8 mouse cellular contexts compared by ENCODE assay signal in the genomic region with DNA sequence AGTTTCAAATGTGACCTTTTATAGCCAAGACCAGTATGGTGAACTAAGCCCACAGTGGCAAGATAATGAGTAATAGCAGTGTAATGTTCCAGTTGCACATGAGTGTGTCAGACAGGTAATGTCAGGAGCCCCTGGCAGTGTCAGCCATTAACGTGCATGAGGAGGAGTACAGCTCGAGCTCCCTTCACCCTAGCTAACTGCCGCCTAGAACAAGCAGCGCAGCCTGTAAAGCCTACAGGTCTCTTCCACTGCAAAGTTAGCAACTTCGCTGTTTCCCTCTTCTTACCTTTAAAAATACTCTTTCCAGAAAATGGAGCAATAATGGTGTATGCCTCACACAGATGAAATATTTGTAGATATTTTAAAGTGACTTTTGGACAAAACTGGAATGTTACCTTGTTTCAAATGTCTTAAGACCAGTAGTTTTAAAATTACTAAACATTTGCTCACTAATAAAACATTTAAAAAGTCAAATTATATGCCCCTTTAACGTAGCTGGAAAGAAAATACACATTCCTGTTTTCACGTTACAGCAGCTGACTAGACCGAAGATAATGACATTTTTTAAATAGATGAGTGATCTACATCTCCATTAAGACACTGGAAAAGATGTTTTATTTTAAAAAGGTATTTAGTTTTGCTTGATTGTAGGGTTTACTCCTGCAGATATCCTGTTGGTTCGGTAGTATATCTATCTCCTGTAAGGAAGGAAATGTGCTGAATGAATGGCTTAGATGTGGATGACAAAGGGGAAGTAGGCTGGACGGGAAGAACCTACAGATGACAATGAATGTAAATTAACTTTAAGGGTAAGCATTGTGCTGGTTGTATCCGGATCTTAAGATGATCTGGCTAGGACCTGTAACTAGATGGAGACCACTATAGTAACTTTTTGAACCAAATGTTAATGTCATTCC. TPM values are rescaled to one million over a fixed set of nuclear protein-coding genes. Genes with fewer than 3 reads are reported as not detected.
DNase-seq lines count a peak whose midpoint lies in the region; ATAC-seq and TF ChIP-seq lines count a peak whose summit lies in the region.

No protein-coding gene starts in this region.

- peak overlapping the region; percentile 100; the same call in 1 of the 2 replicates for H3K27ac ChIP-seq in heart, adult 2 months
- H3K27ac ChIP-seq in heart, embryonic 16.5 days (ENCODE audit: low read length): peak overlapping the region; percentile 35
- peak overlapping the region; percentile 99 for H3K27ac ChIP-seq in liver, embryonic 16.5 days (ENCODE audit: low read length)

- H3K9ac ChIP-seq in heart, adult 2 months (ENCODE audit: low read depth, low read length): peak overlapping the region; percentile 50
- peak overlapping the region; percentile 98 for H3K9ac ChIP-seq in heart, embryonic 16.5 days (ENCODE audit: low read length)
- H3K9ac ChIP-seq in liver, embryonic 16.5 days (ENCODE audit: low read depth, low read length): peak overlapping the region; percentile 100

- DNase-seq in heart, adult 2 months: no peak
- DNase-seq in heart, adult 9 months (ENCODE audit: low spot score in 2 of 2): no peak
- peak; percentile 71 for DNase-seq in MEL-GATA-1-ER (ENCODE audit: extremely low read depth, low read depth)
- DNase-seq in thymus, postnatal 14 days: peak; percentile 38
- no peak for DNase-seq in right cerebral cortex, postnatal 25 days

- no peaks in the 10 kb centered on the region for H3K9me3 ChIP-seq in heart, embryonic 16.5 days (replicated peaks; ENCODE audit: control insufficient read depth, low read length)
- no peaks in the 10 kb centered on the region for H3K9me3 ChIP-seq in liver, embryonic 16.5 days (replicated peaks; ENCODE audit: control insufficient read depth, low read length)

- no peak for TF ChIP-seq EP300 in heart, adult 2 months (IDR thresholded peaks at IDR 0.05; ENCODE audit: insufficient read depth, low read depth, low read length)

- WGBS in heart, adult 2 months: 7% methylated on average over 11 of the region's 11 CpGs
- 20% methylated on average over 11 of the region's 11 CpGs for WGBS in heart, embryonic 16.5 days
- 8% methylated on average over 11 of the region's 11 CpGs for WGBS in liver, embryonic 16.5 days (ENCODE audit: insufficient replicate concordance)

- no peak for TF ChIP-seq POLR2A in heart, adult 2 months (IDR thresholded peaks at IDR 0.05; ENCODE audit: insufficient read depth, low read depth, low read length)

- intact Hi-C loops in heart, adult 2 months (cut with DNase I): loop anchor here (2.0 to 5.0 kb wide), 3 partner anchors 49 to 201 kb away; no protein-coding TSS in a partner anchor

- ATAC-seq in heart, embryonic 16.5 days (replicated peaks; ENCODE audit: extremely low read depth, insufficient read depth, low FRiP score): no peak
- no peak for ATAC-seq in liver, embryonic 16.5 days (ENCODE audit: low read depth)
- ATAC-seq in erythroid progenitor cell, adult 5-6 weeks (replicated peaks; ENCODE audit: low FRiP score, poor library complexity, severe bottlenecking): no peak

- peaks cover 5% of the 10 kb centered on the region for H3K79me2 ChIP-seq in heart, adult 2 months (replicated peaks; ENCODE audit: control insufficient read depth, insufficient read depth, low read length)

- TF ChIP-seq CTCF in heart, adult 2 months (IDR thresholded peaks at IDR 0.05): no peak

- H3K27me3 ChIP-seq in heart, adult 2 months (ENCODE audit: control insufficient read depth, insufficient read depth, low read length): no peaks in the 10 kb centered on the region
- H3K27me3 ChIP-seq in heart, embryonic 16.5 days (ENCODE audit: control insufficient read depth, insufficient read depth, low read length): no peaks in the 10 kb centered on the region
- H3K27me3 ChIP-seq in liver, embryonic 16.5 days (ENCODE audit: control insufficient read depth, insufficient read depth, low read depth, low read length): no peaks in the 10 kb centered on the region

- H3K4me3 ChIP-seq in heart, adult 2 months: peak overlapping the region; percentile 87
- peak overlapping the region; percentile 85 for H3K4me3 ChIP-seq in heart, embryonic 16.5 days (ENCODE audit: low read length)
- H3K4me3 ChIP-seq in liver, embryonic 16.5 days (ENCODE audit: low read depth, low read length): peak overlapping the region; percentile 97

- H3K4me2 ChIP-seq in heart, embryonic 16.5 days (ENCODE audit: low read depth, low read length): peak overlapping the region; percentile 93
- peak overlapping the region; percentile 87 for H3K4me2 ChIP-seq in liver, embryonic 16.5 days (ENCODE audit: low read depth, low read length)

- H3K36me3 ChIP-seq in heart, adult 2 months (ENCODE audit: control insufficient read depth, insufficient read depth, low read length): peaks cover 26% of the 10 kb centered on the region
- H3K36me3 ChIP-seq in heart, embryonic 16.5 days (ENCODE audit: control insufficient read depth, insufficient read depth): peaks cover 4% of the 10 kb centered on the region; the same call in 1 of the 2 replicates
- H3K36me3 ChIP-seq in liver, embryonic 16.5 days (ENCODE audit: control insufficient read depth, insufficient read depth): peaks cover 9% of the 10 kb centered on the region

- H3K4me1 ChIP-seq in heart, adult 2 months (ENCODE audit: control insufficient read depth, insufficient read depth, low read length): peaks cover 6% of the 10 kb centered on the region
- peaks cover 20% of the 10 kb centered on the region for H3K4me1 ChIP-seq in heart, embryonic 16.5 days (ENCODE audit: control insufficient read depth, insufficient read depth, low read length)
- H3K4me1 ChIP-seq in liver, embryonic 16.5 days (ENCODE audit: control insufficient read depth, low read depth, low read length): peaks cover 21% of the 10 kb centered on the region

RNA-seq across cellular contexts. Expression of a gene that starts 1.9 kb away (rescaled TPM):
- total RNA-seq in heart, adult 2 months (2021): under 1 TPM; 0.39 to 0.84 TPM
- polyA plus RNA-seq in heart, adult 2 months (2012; rRNA removed): 0.80 TPM in 1 of 2 replicates, not detected in the other
- polyA plus RNA-seq in heart, embryonic 16.5 days (2015; fragmentation: Nextera tagmentation; extraction: Ambion mirVana): 1.5 and 1.7 TPM in 2 replicates
- polyA plus RNA-seq in liver, embryonic 16.5 days (2015; fragmentation: Nextera tagmentation; extraction: Ambion mirVana): 0.32 and 1.1 TPM in 2 replicates
- not detected in 2 replicates for total RNA-seq in erythroid progenitor cell, adult 5-6 weeks (2015; ENCODE audit: low replicate concordance)
- not detected in 2 replicates for total RNA-seq in erythroid progenitor cell, adult 5-6 weeks (2017; ENCODE audit: low replicate concordance)

RNA-seq across cellular contexts. Expression of a gene that starts 2.2 kb away (rescaled TPM):
- 10 to 100 TPM; 35.0 to 38.7 TPM for total RNA-seq in heart, adult 2 months (2021)
- 30.3 and 32.9 TPM in 2 replicates for polyA plus RNA-seq in heart, adult 2 months (2012; rRNA removed)
- polyA plus RNA-seq in heart, embryonic 16.5 days (2015; fragmentation: Nextera tagmentation; extraction: Ambion mirVana): 31.1 and 32.3 TPM in 2 replicates
- polyA plus RNA-seq in liver, embryonic 16.5 days (2015; fragmentation: Nextera tagmentation; extraction: Ambion mirVana): 21.8 TPM in 2 replicates
- total RNA-seq in erythroid progenitor cell, adult 5-6 weeks (2015; ENCODE audit: low replicate concordance): 59.5 and 60.8 TPM in 2 replicates
- total RNA-seq in erythroid progenitor cell, adult 5-6 weeks (2017; ENCODE audit: low replicate concordance): 93.7 and 94.4 TPM in 2 replicates

RNA-seq across cellular contexts. Expression of a gene that starts 17.1 kb away (rescaled TPM):
- total RNA-seq in heart, adult 2 months (2021): 10 to 100 TPM; 21.9 to 22.7 TPM
- 3.8 and 10.5 TPM in 2 replicates for polyA plus RNA-seq in heart, adult 2 months (2012; rRNA removed)
- polyA plus RNA-seq in heart, embryonic 16.5 days (2015; fragmentation: Nextera tagmentation; extraction: Ambion mirVana): 62.6 and 68.5 TPM in 2 replicates
- polyA plus RNA-seq in liver, embryonic 16.5 days (2015; fragmentation: Nextera tagmentation; extraction: Ambion mirVana): 33.7 and 34.2 TPM in 2 replicates
- total RNA-seq in erythroid progenitor cell, adult 5-6 weeks (2015; ENCODE audit: low replicate concordance): 56.6 and 57.3 TPM in 2 replicates
- 66.1 and 79.0 TPM in 2 replicates for total RNA-seq in erythroid progenitor cell, adult 5-6 weeks (2017; ENCODE audit: low replicate concordance)

Comparison
In these comparisons a context has a peak if more than half of its experiments do, and no peak if none do; other contexts are left out.
1. DNase-seq: peak in MEL-GATA-1-ER (single experiment) and thymus, postnatal 14 days (single experiment); none in heart, adult 2 months (0 of 2), heart, adult 9 months (0 of 2) and right cerebral cortex, postnatal 25 days (single experiment).
2. H3K27ac ChIP-seq: peak in every context shown above with its lines; median percentile 100 in heart, adult 2 months; 99 in liver, embryonic 16.5 days; 35 in heart, embryonic 16.5 days.
3. H3K9ac ChIP-seq: peak in every context shown above with its lines; median percentile 100 in liver, embryonic 16.5 days; 98 in heart, embryonic 16.5 days; 50 in heart, adult 2 months.
4. Peak in every context shown above with its lines, with median percentiles within 50 percentile points of each other: H3K4me3 ChIP-seq.